Mouse (Mus musculus) mesoderm, embryonic 11.5 days (tissue): Measurements from ENCODE around the gene Plcb1.

Experiments used
- DNase-seq: peaks from one replicate; pipeline ENCODE4 v3.0.0-alpha.2; 2012; ENCODE audit warnings: low read depth, low spot score

Gene Plcb1

GRCm38 (mm10) chr2:134785970-134786855 lies at the start of gene Plcb1:
Gene Plcb1, plus strand, starts transcription at chr2:134786067.
- peak; percentile 88 for DNase-seq

- DNase-seq: no peak
These were observed 30.3 kb upstream of the Plcb1 start for GRCm38 (mm10) chr2:134755537-134755936.

GRCm38 (mm10) chr2:134756086-134756485 lies 29.8 kb upstream of the Plcb1 start:
- no peak for DNase-seq

- no peak for DNase-seq
These were observed 24.8 kb upstream of the Plcb1 start for GRCm38 (mm10) chr2:134761029-134761428.

GRCm38 (mm10) chr2:134763406-134763990 lies 22.4 kb upstream of the Plcb1 start:
- no peak for DNase-seq

GRCm38 (mm10) chr2:134764506-134764905 lies 21.4 kb upstream of the Plcb1 start:
- DNase-seq: no peak

GRCm38 (mm10) chr2:134779826-134780225 lies 6.0 kb upstream of the Plcb1 start:
- DNase-seq: no peak

- no peak for DNase-seq
These were observed 5.6 kb upstream of the Plcb1 start for GRCm38 (mm10) chr2:134780316-134780715.

- DNase-seq: peak; percentile 11
These were observed 986 bp downstream of the Plcb1 start for GRCm38 (mm10) chr2:134786856-134787250.

GRCm38 (mm10) chr2:134787336-134788095 lies 1.6 kb downstream of the Plcb1 start:
- DNase-seq: no peak

- DNase-seq: no peak
These were observed 7.1 kb downstream of the Plcb1 start for GRCm38 (mm10) chr2:134792926-134793325.

- no peak for DNase-seq
These were observed 14.4 kb downstream of the Plcb1 start for GRCm38 (mm10) chr2:134800226-134800625.

- no peak for DNase-seq
These were observed 30.5 kb downstream of the Plcb1 start for GRCm38 (mm10) chr2:134816383-134816782.

GRCm38 (mm10) chr2:134817058-134817840 lies 31.4 kb downstream of the Plcb1 start:
- DNase-seq: no peak

- no peak for DNase-seq
These were observed 35.3 kb downstream of the Plcb1 start for GRCm38 (mm10) chr2:134821176-134821575.

GRCm38 (mm10) chr2:134825645-134826044 lies 39.8 kb downstream of the Plcb1 start:
- DNase-seq: no peak

- DNase-seq: peak; percentile 45
These were observed 40.5 kb downstream of the Plcb1 start for GRCm38 (mm10) chr2:134826111-134827005.

GRCm38 (mm10) chr2:134827778-134828487 lies 42.1 kb downstream of the Plcb1 start:
- no peak for DNase-seq

- DNase-seq: no peak
These were observed 46.0 kb downstream of the Plcb1 start for GRCm38 (mm10) chr2:134831861-134832260.

GRCm38 (mm10) chr2:134836097-134836496 lies 50.2 kb downstream of the Plcb1 start:
- DNase-seq: no peak
